Mouse (Mus musculus): ENCODE measurements around the gene Armh1.
"Not testable (repeated sequence)": the region's sequence is repeated elsewhere in the genome, so short reads cannot be mapped to it uniquely, and the experiment has no call there.

Armh1 gene

GRCm38 (mm10) chr4:117223001-117223400 lies 28.9 kb downstream of the Armh1 start:
- in situ Hi-C loops (cut with MboI, MseI): no loop called here

- in situ Hi-C loops (cut with MboI, MseI): no loop called here
Measured at GRCm38 (mm10) chr4:117221836-117222235, 30.1 kb downstream of the Armh1 start.

- in situ Hi-C loops (cut with MboI, MseI): no loop called here
Measured at GRCm38 (mm10) chr4:117220741-117221515, 31.0 kb downstream of the Armh1 start.

- in situ Hi-C loops (cut with MboI, MseI): no loop called here
Measured at GRCm38 (mm10) chr4:117218517-117219219, 33.3 kb downstream of the Armh1 start.

GRCm38 (mm10) chr4:117217029-117217428 lies 34.9 kb downstream of the Armh1 start:
- in situ Hi-C loops (cut with MboI, MseI): no loop called here

GRCm38 (mm10) chr4:117214250-117214649 lies 37.7 kb downstream of the Armh1 start:
- in situ Hi-C loops (cut with MboI, MseI): no loop called here

- in situ Hi-C loops (cut with MboI, MseI): no loop called here
Measured at GRCm38 (mm10) chr4:117210147-117211074, 41.5 kb downstream of the Armh1 start.

GRCm38 (mm10) chr4:117209592-117209991 lies 42.3 kb downstream of the Armh1 start:
- in situ Hi-C loops (cut with MboI, MseI): no loop called here

- in situ Hi-C loops (cut with MboI, MseI): no loop called here
Measured at GRCm38 (mm10) chr4:117202992-117203354, 49.0 kb downstream of the Armh1 start.

GRCm38 (mm10) chr4:117202046-117202991 lies 49.6 kb downstream of the Armh1 start:
- in situ Hi-C loops (cut with MboI, MseI): no loop called here

GRCm38 (mm10) chr4:117191804-117192203 lies 60.1 kb downstream of the Armh1 start:
- in situ Hi-C loops (cut with MboI, MseI): no loop called here

- in situ Hi-C loops (cut with MboI, MseI): no loop called here
Measured at GRCm38 (mm10) chr4:117190660-117191059, 61.3 kb downstream of the Armh1 start.

- in situ Hi-C loops (cut with MboI, MseI): no loop called here
Measured at GRCm38 (mm10) chr4:117189856-117190543, 61.9 kb downstream of the Armh1 start.

- in situ Hi-C loops (cut with MboI, MseI): no loop called here
Measured at GRCm38 (mm10) chr4:117189382-117189855, 62.5 kb downstream of the Armh1 start.

- in situ Hi-C loops (cut with MboI, MseI): no loop called here
Measured at GRCm38 (mm10) chr4:117188969-117189368, 63.0 kb downstream of the Armh1 start.

GRCm38 (mm10) chr4:117182759-117183096 lies 69.2 kb downstream of the Armh1 start:
- in situ Hi-C loops (cut with MboI, MseI): not testable (repeated sequence)

- in situ Hi-C loops (cut with MboI, MseI): no loop called here
Measured at GRCm38 (mm10) chr4:117181863-117182758, 69.8 kb downstream of the Armh1 start, which contains the start of gene Kif2c. Gene Kif2c, minus strand, starts transcription at chr4:117182639.

GRCm38 (mm10) chr4:117169936-117170335 lies 82.0 kb downstream of the Armh1 start:
- in situ Hi-C loops (cut with MboI, MseI): no loop called here

Measured in regulatory T cell (primary cell).